Mouse (Mus musculus) stomach, embryonic 15.5 days (tissue): ENCODE data around the gene Hsf5. TPM values are rescaled to one million over a fixed set of nuclear protein-coding genes. Genes with fewer than 3 reads are reported as not detected.

Experiments
- ATAC-seq: fragments of 200-750 bp; cut with Nextera tagmentation; 2 replicates; pipeline ENCODE4 v1.8.0; 2017; ENCODE audit warnings: low read depth, moderate number of reproducible peaks, moderate TSS enrichment; ENCODE audit not compliant: insufficient read depth, low FRiP score
- H3K27ac ChIP-seq: fragments of 300-500 bp; sonication (generic); 2 replicates; pipeline ENCODE4 v1.5.1; 2015; ENCODE audit warnings: mild to moderate bottlenecking, inconsistent platforms
- H3K27me3 ChIP-seq: fragments of 300-500 bp; sonication (generic); replicated peaks from 2 replicates; pipeline ENCODE4 v1.6.1; 2015; ENCODE audit warnings: inconsistent platforms
- H3K36me3 ChIP-seq: fragments of 300-500 bp; sonication (generic); 2 replicates; pipeline ENCODE4 v1.6.1; 2015; ENCODE audit warnings: inconsistent platforms
- H3K4me1 ChIP-seq: fragments of 300-500 bp; sonication (generic); 2 replicates; pipeline ENCODE4 v1.6.1; 2015; ENCODE audit warnings: inconsistent platforms
- H3K4me2 ChIP-seq: fragments of 300-500 bp; sonication (generic); 2 replicates; pipeline ENCODE4 v1.6.1; 2015; ENCODE audit warnings: mild to moderate bottlenecking, inconsistent platforms
- H3K4me3 ChIP-seq: fragments of 300-500 bp; sonication (generic); replicated peaks from 2 replicates; pipeline ENCODE4 v1.5.1; 2015; ENCODE audit warnings: inconsistent platforms
- H3K9ac ChIP-seq: fragments of 300-500 bp; sonication (generic); 2 replicates; pipeline ENCODE4 v1.6.1; 2015; ENCODE audit warnings: inconsistent platforms
- H3K9me3 ChIP-seq: fragments of 300-500 bp; sonication (generic); 2 replicates; pipeline ENCODE4 v1.6.1; 2016; ENCODE audit warnings: inconsistent platforms
- WGBS: fragments of 180-500 bp; shearing (Covaris S2); methylation state at CpG from one replicate; pipeline ENCODE4 v1.1.7; 2015; 5-methylcytosine and 5-hydroxymethylcytosine counted together
- polyA plus RNA-seq: library from polyadenylated mRNA; unstranded; fragments of >200 nt; fragmentation: Nextera tagmentation; extraction: Ambion mirVana; gene quantifications from 2 replicates; pipeline ENCODE4 v1.2.1, GENCODE M21; 2015

Gene Hsf5
- polyA plus RNA-seq, 1 experiment from 2014 or later: 0.26 TPM

DNA sequence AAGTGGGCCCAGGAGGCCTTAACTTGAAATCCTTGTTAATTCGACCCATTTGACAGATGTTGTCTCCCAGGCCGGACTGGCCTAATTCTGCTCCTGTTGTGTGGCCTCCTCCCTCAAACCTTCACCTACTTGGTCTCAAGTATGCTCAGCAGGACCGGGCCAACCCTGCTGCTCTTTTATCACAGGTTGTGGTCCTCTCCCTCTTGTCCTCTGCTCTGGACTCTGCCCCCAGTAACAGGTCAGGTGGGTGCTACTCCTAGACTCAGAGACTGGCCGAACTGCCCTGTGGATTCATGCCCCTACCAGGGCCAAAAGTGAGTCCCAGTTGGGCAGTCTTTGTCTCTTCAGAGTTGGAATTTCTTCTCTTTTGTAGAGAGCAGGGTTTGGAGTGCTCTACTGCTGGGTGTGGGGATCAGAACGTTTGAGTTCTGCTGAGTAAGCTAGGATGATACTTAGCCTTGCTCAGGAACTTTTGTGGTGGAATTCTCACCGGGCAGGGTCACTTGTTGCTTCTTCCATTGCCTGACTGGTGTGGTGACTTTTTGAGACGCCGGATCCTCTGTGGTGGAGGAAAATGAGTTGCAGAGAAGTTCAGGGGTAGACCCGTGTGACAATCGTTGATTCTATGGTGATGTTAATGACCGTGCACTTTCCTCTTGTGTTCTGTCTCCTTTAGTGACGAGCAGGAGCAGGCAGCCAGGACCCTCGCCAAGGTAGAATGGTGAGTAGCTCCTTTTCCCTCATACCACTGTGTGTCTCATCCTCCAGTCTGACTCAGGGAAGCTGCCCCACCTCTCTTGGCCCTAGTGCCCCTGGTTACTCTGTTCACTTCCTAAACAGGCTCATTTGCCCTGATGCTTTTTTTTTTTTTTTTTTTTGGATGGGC lies 24.0 kb upstream of the Hsf5 start:
- WGBS: 29% methylated on average over 13 of the region's 13 CpGs

DNA sequence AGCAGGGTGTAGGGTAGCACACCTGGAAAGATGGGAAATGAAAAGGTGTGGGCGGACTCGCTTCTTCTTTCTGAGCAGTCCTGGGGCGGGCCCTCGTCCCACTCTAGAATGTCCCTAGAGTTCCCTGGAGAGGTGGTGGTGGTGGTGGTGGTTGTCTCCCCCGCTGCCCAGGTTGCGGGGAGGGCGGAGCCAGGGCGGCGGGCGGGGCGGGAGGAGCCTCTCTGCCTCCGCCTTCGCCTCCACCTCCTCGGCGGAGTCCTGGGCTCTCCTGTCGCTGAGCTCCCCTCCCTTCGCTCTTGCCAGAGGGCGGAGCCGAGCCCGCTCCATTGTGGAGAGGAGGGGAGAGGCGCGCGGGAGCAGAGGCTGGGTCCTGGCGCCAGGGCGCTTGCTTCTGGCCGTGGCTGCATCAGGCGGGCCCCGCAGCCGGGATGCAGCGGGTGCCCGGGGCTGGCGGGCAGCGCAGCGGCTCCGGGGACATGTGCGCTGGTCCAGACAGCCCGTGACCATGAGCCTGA lies 21.6 kb upstream of the Hsf5 start:
- H3K9ac ChIP-seq: peak overlapping the region; percentile 82
- H3K4me1 ChIP-seq: peaks cover 42% of the 10 kb centered on the region
- peak; percentile 61 for ATAC-seq
- no peaks in the 10 kb centered on the region for H3K9me3 ChIP-seq
- peak overlapping the region; percentile 60 for H3K27ac ChIP-seq
- peak overlapping the region; percentile 68 for H3K4me3 ChIP-seq
- H3K4me2 ChIP-seq: peak overlapping the region; percentile 97
- 1% methylated on average over 37 of the region's 37 CpGs for WGBS
- no peaks in the 10 kb centered on the region for H3K27me3 ChIP-seq
- peaks cover 33% of the 10 kb centered on the region for H3K36me3 ChIP-seq

More for the DNA sequence above, 24.0 kb upstream of the Hsf5 start:
- peak overlapping the region; percentile 85 for H3K4me2 ChIP-seq
- peak overlapping the region; percentile 66 for H3K9ac ChIP-seq
- peaks cover 56% of the 10 kb centered on the region for H3K4me1 ChIP-seq
- H3K27ac ChIP-seq: peak overlapping the region; percentile 96
- no peaks in the 10 kb centered on the region for H3K9me3 ChIP-seq
- H3K4me3 ChIP-seq: peak overlapping the region; percentile 76
- H3K36me3 ChIP-seq: peaks cover 10% of the 10 kb centered on the region
- no peak for ATAC-seq
- H3K27me3 ChIP-seq: no peaks in the 10 kb centered on the region

DNA sequence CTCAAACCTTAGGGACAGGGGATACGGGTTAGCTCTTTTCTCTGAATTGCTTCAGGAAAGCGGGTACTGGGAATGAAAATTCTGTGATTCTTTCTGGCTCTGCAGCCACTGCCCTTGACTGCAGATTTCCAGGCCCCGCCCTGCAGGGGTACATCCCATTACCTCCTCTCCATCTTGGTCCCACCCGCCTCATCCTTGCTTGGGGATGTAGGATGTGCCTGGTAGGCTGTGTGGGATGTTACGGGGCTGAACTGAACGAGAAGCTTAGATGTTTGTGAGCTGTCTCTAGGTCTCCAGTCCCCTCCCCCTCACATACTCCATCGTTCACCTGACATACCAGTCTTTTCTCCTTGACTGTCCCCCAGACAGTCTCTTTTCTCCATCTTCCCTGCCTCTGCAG lies 21.0 kb upstream of the Hsf5 start:
- no peak for ATAC-seq
- no peaks in the 10 kb centered on the region for H3K9me3 ChIP-seq
- H3K27ac ChIP-seq: peak overlapping the region; percentile 60
- H3K4me1 ChIP-seq: peaks cover 39% of the 10 kb centered on the region
- H3K27me3 ChIP-seq: no peaks in the 10 kb centered on the region
- peak overlapping the region; percentile 97 for H3K4me2 ChIP-seq
- peak overlapping the region; percentile 82 for H3K9ac ChIP-seq
- WGBS: 6% methylated on average over 7 of the region's 7 CpGs
- H3K36me3 ChIP-seq: peaks cover 39% of the 10 kb centered on the region
- H3K4me3 ChIP-seq: peak overlapping the region; percentile 68

DNA sequence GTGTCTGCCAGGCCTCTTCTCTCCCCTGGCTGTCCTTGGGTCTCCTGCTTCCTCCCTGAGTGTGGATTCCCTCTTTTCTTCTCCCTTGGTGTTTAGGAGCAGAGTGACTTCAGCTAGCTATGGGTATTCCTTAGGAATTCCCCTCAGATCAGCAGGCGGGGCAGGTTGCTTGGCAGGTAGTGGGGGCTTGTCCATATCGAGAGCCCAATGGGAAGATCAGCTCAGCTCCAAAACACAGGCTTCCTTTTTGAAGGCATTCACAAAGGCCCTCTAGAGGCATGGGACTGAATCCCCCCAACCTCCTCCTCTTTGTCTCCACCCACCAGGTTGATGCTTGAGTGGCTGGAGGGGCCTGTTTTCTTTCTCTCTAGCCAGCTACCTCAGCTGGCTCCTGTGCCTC lies 20.5 kb upstream of the Hsf5 start:
- Histone ChIP-seq H3K27ac (no peak overlapping the region), H3K9me3 (no peaks in the 10 kb centered on the region), H3K9ac (no peak overlapping the region), H3K4me3 (peak overlapping the region; percentile 68; the same call in 1 of the 2 replicates), H3K4me1 (peaks cover 39% of the 10 kb centered on the region), H3K27me3 (no peaks in the 10 kb centered on the region), H3K36me3 (peaks cover 42% of the 10 kb centered on the region), H3K4me2 (peak overlapping the region; percentile 97)
- ATAC-seq: no peak
- WGBS: 26% methylated on average over 2 of the region's 2 CpGs

DNA sequence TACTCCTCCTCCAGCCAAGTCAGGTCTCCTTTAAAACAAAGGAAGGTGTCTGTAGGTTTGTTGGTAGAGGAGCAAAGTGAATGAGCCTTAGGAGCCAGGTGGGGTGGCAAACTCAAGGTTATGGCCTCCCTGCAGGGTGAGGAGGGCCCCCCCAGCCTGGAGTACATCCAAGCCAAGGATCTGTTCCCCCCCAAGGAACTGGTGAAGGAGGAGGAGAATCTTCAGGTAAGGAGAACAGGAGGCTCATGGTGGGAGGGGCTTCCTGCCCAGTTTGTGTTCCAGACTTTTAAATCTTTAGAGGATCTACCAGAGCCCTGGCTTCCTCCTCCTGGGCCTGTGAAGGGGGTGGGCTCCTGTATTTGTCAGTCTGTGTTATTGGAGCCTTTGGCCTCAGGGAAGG lies 19.9 kb upstream of the Hsf5 start:
- Histone ChIP-seq H3K4me1 (peaks cover 39% of the 10 kb centered on the region), H3K27ac (no peak overlapping the region), H3K9me3 (no peaks in the 10 kb centered on the region), H3K36me3 (peaks cover 48% of the 10 kb centered on the region), H3K4me2 (no peak overlapping the region), H3K9ac (no peak overlapping the region), H3K4me3 (no peak overlapping the region), H3K27me3 (no peaks in the 10 kb centered on the region)
- no peak for ATAC-seq

DNA sequence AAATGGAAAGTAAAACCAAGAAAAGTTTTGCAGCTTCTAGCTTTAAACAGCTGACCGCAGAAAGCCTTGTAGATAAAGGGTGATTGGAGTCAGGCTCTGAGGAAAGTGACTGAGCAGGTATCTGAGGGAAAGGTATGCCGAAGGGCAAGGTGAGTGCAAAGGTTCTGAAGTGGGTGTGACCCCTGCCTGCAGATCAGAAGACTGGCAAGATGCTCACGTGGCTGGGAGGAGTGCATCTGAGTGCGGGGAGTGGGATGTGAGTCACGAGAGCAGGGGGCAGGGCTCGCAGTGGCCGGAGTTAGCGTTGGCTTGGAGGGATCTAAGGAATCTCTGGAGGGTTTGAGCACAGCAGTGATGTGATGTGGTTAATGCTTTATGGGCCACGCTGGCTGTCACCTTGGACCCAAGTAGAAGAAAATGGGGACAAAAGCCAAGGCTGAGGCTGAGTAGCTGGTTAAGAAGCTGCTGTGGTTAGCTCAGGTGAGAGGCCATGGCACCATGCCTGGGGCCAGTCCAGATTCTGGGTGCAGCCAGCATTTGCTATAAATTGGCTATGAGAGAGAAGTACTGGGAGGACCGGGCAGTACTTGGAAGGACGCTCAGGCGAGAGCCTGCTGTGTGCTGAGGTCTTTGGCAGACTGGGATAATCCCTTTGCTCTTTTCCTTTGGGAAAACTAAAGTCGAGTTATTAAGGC lies 17.4 kb upstream of the Hsf5 start:
- Histone ChIP-seq H3K36me3 (peaks cover 72% of the 10 kb centered on the region), H3K27me3 (no peaks in the 10 kb centered on the region), H3K9ac (no peak overlapping the region), H3K27ac (peak overlapping the region; percentile 3; the same call in 1 of the 2 replicates), H3K9me3 (no peaks in the 10 kb centered on the region), H3K4me2 (no peak overlapping the region), H3K4me1 (peaks cover 17% of the 10 kb centered on the region), H3K4me3 (no peak overlapping the region)
- WGBS: 83% methylated on average over 13 of the region's 13 CpGs
- no peak for ATAC-seq

DNA sequence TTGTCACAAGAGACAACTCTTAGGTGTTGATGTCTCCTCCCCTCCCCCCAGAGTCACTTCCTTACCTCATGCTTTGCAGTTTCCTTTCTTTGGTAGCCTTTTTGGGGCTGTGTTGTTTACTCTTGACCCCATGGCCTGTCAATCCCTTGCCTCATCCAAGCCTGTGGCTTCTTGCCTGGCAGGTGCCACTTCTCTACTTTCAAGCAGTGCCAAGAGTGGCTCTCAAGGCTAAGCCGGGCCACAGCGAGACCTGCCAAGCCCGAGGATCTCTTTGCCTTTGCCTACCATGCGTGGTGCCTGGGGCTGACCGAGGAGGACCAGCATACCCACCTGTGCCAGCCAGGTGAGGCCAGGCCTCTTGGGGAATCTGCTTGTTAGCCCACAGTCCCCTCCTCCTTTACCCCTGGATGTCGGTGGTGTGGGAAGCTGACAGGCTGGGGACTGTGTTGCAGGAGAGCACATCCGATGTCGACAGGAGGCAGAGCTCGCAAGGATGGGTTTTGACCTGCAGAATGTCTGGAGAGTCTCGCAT lies 16.6 kb upstream of the Hsf5 start:
- Histone ChIP-seq H3K27ac (no peak overlapping the region), H3K36me3 (peaks cover 79% of the 10 kb centered on the region)
- WGBS: 87% methylated on average over 10 of the region's 10 CpGs

DNA sequence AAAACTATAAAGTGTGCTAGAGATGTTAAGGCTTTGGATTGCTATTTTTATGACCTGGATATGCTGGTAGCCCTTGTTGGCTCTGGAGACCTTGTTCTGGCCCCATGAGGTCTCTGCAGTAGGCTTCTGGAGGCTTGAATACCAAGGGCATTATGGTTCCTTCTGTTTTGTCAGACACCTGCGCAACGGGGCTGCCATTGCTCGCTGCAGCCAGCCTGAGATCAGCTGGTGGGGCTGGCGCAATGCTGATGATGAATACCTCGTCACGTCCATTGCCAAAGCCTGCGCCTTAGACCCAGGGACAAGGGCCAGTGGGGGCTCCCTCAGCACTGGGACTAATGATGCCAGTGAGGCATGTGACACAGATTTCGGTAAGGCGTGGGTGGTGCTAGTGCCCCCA lies 14.7 kb upstream of the Hsf5 start:
- ATAC-seq: no peak
- Histone ChIP-seq H3K27me3 (no peaks in the 10 kb centered on the region), H3K4me2 (no peak overlapping the region), H3K9me3 (no peaks in the 10 kb centered on the region), H3K4me1 (no peaks in the 10 kb centered on the region), H3K9ac (no peak overlapping the region), H3K36me3 (peaks cover 81% of the 10 kb centered on the region), H3K4me3 (no peak overlapping the region), H3K27ac (no peak overlapping the region)
- WGBS: 92% methylated on average over 9 of the region's 9 CpGs

More for the DNA sequence above, 16.6 kb upstream of the Hsf5 start:
- no peak overlapping the region for H3K9ac ChIP-seq
- no peak overlapping the region for H3K4me3 ChIP-seq
- no peaks in the 10 kb centered on the region for H3K27me3 ChIP-seq
- ATAC-seq: no peak
- no peaks in the 10 kb centered on the region for H3K9me3 ChIP-seq
- H3K4me1 ChIP-seq: peaks cover 12% of the 10 kb centered on the region
- no peak overlapping the region for H3K4me2 ChIP-seq

DNA sequence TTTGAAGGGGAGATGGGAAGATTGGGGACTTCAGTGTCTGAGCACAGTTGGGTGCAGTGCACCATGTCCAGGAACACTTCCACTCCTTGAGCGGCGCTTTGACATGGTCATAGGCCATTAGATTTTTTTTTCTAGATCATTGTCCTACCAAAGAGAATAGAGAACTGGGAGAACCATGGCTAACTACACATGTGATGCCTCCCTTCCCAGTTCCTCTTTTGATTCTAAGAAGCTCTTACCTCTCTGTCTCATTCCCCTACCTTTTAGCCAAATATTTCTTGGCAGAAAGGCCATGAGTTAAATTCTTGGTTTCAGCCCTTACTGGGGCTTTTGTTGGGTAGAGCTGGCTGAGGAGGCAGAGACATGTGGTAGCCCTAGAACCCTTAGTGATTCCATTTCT lies 13.4 kb upstream of the Hsf5 start:
- no peak overlapping the region for H3K4me3 ChIP-seq
- no peak overlapping the region for H3K9ac ChIP-seq
- ATAC-seq: no peak
- peaks cover 73% of the 10 kb centered on the region for H3K36me3 ChIP-seq
- H3K9me3 ChIP-seq: no peaks in the 10 kb centered on the region
- H3K4me2 ChIP-seq: no peak overlapping the region
- H3K27me3 ChIP-seq: no peaks in the 10 kb centered on the region
- WGBS: 93% methylated on average over 2 of the region's 2 CpGs
- no peaks in the 10 kb centered on the region for H3K4me1 ChIP-seq
- H3K27ac ChIP-seq: no peak overlapping the region

DNA sequence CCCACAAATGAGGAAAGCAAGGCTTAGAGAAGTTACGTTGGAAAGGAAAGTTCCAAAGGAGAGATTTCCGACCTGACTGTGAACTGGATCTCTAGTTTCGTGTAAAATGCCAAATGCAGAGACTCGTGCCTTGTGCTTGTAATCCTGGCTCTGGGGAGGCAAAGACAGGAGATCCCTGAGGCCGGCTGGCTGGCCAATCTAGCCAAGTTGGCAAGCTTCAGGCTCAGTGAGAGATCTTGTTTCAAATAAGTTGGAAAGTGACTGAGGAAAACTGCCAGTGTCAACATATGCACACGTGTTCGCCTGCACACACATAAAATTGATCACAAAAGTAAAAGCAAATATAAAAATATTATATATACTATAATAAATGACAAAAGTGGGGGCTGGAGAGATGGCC lies 7.7 kb upstream of the Hsf5 start:
- peaks cover 61% of the 10 kb centered on the region for H3K36me3 ChIP-seq
- no peaks in the 10 kb centered on the region for H3K9me3 ChIP-seq
- no peaks in the 10 kb centered on the region for H3K27me3 ChIP-seq
- H3K9ac ChIP-seq: no peak overlapping the region
- no peak overlapping the region for H3K4me3 ChIP-seq
- 89% methylated on average over 7 of the region's 7 CpGs for WGBS
- H3K4me2 ChIP-seq: no peak overlapping the region
- no peak overlapping the region for H3K27ac ChIP-seq
- no peak for ATAC-seq
- no peaks in the 10 kb centered on the region for H3K4me1 ChIP-seq

DNA sequence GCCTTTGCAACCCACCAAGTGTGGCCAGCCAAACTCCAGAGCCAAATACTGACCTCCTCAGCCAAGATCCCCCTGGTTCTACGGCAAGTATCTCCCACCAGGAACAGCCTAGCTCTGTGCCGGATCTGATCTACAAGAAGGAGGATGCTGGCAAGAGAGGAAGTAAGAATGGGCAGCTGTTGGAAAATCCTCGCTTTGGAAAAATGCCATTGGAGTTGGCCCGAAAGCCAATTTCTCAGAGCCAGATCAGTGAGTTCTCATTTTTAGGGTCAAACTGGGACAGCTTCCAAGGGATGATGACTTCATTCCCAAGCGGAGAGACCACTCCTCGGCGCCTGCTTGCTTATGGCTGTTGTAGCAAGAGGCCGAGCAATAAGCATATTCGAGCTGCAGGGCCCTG lies 5.4 kb upstream of the Hsf5 start:
- no peaks in the 10 kb centered on the region for H3K4me1 ChIP-seq
- H3K36me3 ChIP-seq: peaks cover 71% of the 10 kb centered on the region
- H3K4me2 ChIP-seq: no peak overlapping the region
- H3K27ac ChIP-seq: no peak overlapping the region
- no peak overlapping the region for H3K9ac ChIP-seq
- ATAC-seq: no peak
- WGBS: 76% methylated on average over 9 of the region's 9 CpGs
- no peak overlapping the region for H3K4me3 ChIP-seq
- H3K9me3 ChIP-seq: no peaks in the 10 kb centered on the region
- no peaks in the 10 kb centered on the region for H3K27me3 ChIP-seq

DNA sequence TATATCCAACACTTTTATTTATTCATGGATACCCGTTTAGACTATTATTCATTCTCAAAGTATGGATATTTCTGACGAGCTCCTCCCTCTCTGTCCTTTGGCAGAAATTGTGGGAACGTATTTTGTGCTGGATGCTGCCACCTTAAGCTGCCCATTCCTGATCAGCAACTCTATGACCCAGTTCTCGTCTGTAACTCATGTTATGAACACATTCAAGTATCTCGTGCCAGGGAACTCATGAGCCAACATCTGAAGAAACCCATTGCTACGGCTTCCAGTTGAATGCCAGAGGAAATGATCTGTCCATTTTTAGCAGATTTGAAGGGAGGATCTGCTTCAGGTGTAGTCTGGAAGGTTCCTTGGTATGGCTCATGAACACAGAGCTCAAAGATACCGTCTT lies 3.0 kb upstream of the Hsf5 start:
- peaks cover 76% of the 10 kb centered on the region for H3K36me3 ChIP-seq
- H3K27me3 ChIP-seq: no peaks in the 10 kb centered on the region
- H3K4me3 ChIP-seq: no peak overlapping the region
- no peak overlapping the region for H3K4me2 ChIP-seq
- ATAC-seq: no peak
- no peak overlapping the region for H3K9ac ChIP-seq
- H3K27ac ChIP-seq: no peak overlapping the region
- no peaks in the 10 kb centered on the region for H3K4me1 ChIP-seq
- WGBS: 82% methylated on average over 7 of the region's 7 CpGs
- H3K9me3 ChIP-seq: no peaks in the 10 kb centered on the region
